Mouse (Mus musculus) G1E (cell line): Measurements from ENCODE around the gene Cyb5b. TPM values are rescaled to one million over a fixed set of nuclear protein-coding genes. Genes with fewer than 3 reads are reported as not detected.

Source experiments
- ATAC-seq: 2 replicates; pipeline ENCODE4 v1.8.0; 2016; ENCODE audit warnings: mild to moderate bottlenecking; ENCODE audit not compliant: insufficient number of reproducible peaks, poor library complexity, low FRiP score, severe bottlenecking; ENCODE audit errors: extremely low read depth
- DNase-seq: peaks from one replicate; pipeline ENCODE4 v3.0.0; 2012; ENCODE audit warnings: low spot score
- H3K27me3 ChIP-seq: 2 replicates; pipeline ENCODE4 v1.6.1; 2012; ENCODE audit warnings: mild to moderate bottlenecking, low read length, inconsistent platforms; ENCODE audit not compliant: insufficient read depth
- H3K36me3 ChIP-seq: replicated peaks from 2 replicates; pipeline ENCODE3; 2012; ENCODE audit warnings: mild to moderate bottlenecking, inconsistent platforms
- H3K4me1 ChIP-seq: 2 replicates; pipeline ENCODE4 v1.6.1; 2012; ENCODE audit warnings: low read depth, low read length, inconsistent platforms, mixed read lengths; ENCODE audit not compliant: insufficient read depth
- H3K4me3 ChIP-seq: 2 replicates; pipeline ENCODE4 v1.5.1; 2012; ENCODE audit warnings: low read depth, mild to moderate bottlenecking, inconsistent platforms, low read length, moderate library complexity, mixed read lengths
- H3K9me3 ChIP-seq: replicated peaks from 2 replicates; pipeline ENCODE4 v1.6.1; 2012; ENCODE audit warnings: inconsistent platforms
- CTCF ChIP-seq: IDR thresholded peaks from 2 replicates; pipeline ENCODE4 v1.5.1; 2012; ENCODE audit warnings: low read depth, low read length, inconsistent platforms, mixed read lengths
- GATA1 ChIP-seq: IDR thresholded peaks from 2 replicates; pipeline ENCODE4 v1.6.1; 2012; ENCODE audit warnings: borderline replicate concordance, low read length, inconsistent platforms, mixed read lengths
- GATA2 ChIP-seq: IDR thresholded peaks from 2 replicates; pipeline ENCODE4 v1.6.1; 2012; ENCODE audit warnings: low read depth, low read length, inconsistent platforms, borderline replicate concordance
- POLR2AphosphoS5 ChIP-seq: IDR thresholded peaks from 2 replicates; pipeline ENCODE4 v1.6.1; 2012; ENCODE audit warnings: low read depth, low read length, inconsistent platforms; ENCODE audit not compliant: insufficient replicate concordance
- TAL1 ChIP-seq: conservative IDR thresholded peaks from 2 replicates; pipeline ENCODE4 v1.6.1; 2012; ENCODE audit warnings: low read depth, low read length, inconsistent platforms, mixed read lengths
- polyA plus RNA-seq: library from polyadenylated mRNA; stranded (reverse); fragments of >175 nt; gene quantifications from 2 replicates; pipeline ENCODE4 v1.2.3, GENCODE M21; 2012
- total RNA-seq, 2 experiments: library from RNA; stranded (forward) in 1 of 2; stranded (reverse) in 1 of 2; fragments of 200-1000 nt in 1 of 2; fragments of >200 nt in 1 of 2; fragmentation: Nextera tagmentation in 1 of 2; gene quantifications; 2 replicates each; pipeline ENCODE4 v1.2.3; 2014 to 2017

The Cyb5b gene
- total and polyA plus RNA-seq, 3 experiments: 29.9 to 106 (median 72.5) TPM

- Histone ChIP-seq H3K9me3 (no peaks in the 10 kb centered on the region), H3K4me1 (peaks cover 25% of the 10 kb centered on the region), H3K4me3 (no peak overlapping the region), H3K36me3 (no peaks in the 10 kb centered on the region), H3K27me3 (peaks cover 6% of the 10 kb centered on the region; the same call in 1 of the 2 replicates)
- ATAC-seq (no peak), DNase-seq (no peak)
- TF ChIP-seq GATA2 (no peak), GATA1 (no peak), CTCF (no peak), POLR2AphosphoS5 (no peak), TAL1 (no peak)
Measured at GRCm38 (mm10) chr8:107137591-107137990, 12.8 kb upstream of the Cyb5b start.

GRCm38 (mm10) chr8:107138338-107138737 lies 12.1 kb upstream of the Cyb5b start:
- no peaks in the 10 kb centered on the region for H3K36me3 ChIP-seq
- no peak for DNase-seq
- no peaks in the 10 kb centered on the region for H3K9me3 ChIP-seq
- TF ChIP-seq GATA1: no peak
- no peak for TF ChIP-seq CTCF
- TF ChIP-seq POLR2AphosphoS5: no peak
- no peak for TF ChIP-seq TAL1
- no peak for TF ChIP-seq GATA2
- H3K27me3 ChIP-seq: peaks cover 2% of the 10 kb centered on the region; the same call in 1 of the 2 replicates
- H3K4me3 ChIP-seq: no peak overlapping the region
- no peak for ATAC-seq
- peaks cover 20% of the 10 kb centered on the region for H3K4me1 ChIP-seq

- ATAC-seq (peak; percentile 87), DNase-seq (peak; percentile 59)
- Histone ChIP-seq H3K36me3 (no peaks in the 10 kb centered on the region), H3K27me3 (no peaks in the 10 kb centered on the region), H3K9me3 (no peaks in the 10 kb centered on the region), H3K4me3 (no peak overlapping the region), H3K4me1 (peaks cover 17% of the 10 kb centered on the region)
- no peak for TF ChIP-seq GATA1
- no peak for TF ChIP-seq CTCF
- no peak for TF ChIP-seq GATA2
- no peak for TF ChIP-seq TAL1
- TF ChIP-seq POLR2AphosphoS5: no peak
Measured at GRCm38 (mm10) chr8:107139704-107140470, 10.6 kb upstream of the Cyb5b start.

DNA sequence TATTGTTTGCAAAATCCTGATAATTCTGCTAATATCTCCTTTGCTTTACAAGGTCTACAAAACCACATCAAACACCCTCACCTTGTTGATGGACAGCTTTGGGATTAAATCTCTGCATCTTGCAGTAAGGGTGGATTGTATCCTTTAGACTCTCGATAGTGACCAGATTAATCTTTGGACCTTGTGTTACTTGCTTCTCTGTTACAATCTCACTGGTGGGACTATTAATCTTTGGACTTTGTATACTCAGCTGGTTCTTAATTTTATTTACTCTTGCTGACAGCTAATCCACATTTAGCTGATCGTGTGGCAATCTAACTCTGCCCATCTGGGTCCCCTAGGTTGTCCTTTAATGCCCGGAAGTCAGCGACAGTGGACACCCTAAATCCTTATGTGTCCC lies 7.9 kb upstream of the Cyb5b start:
- TF ChIP-seq TAL1: no peak
- TF ChIP-seq GATA1: no peak
- no peak for TF ChIP-seq POLR2AphosphoS5
- H3K27me3 ChIP-seq: no peaks in the 10 kb centered on the region
- no peak overlapping the region for H3K4me3 ChIP-seq
- DNase-seq: no peak
- H3K4me1 ChIP-seq: peaks cover 17% of the 10 kb centered on the region
- no peaks in the 10 kb centered on the region for H3K9me3 ChIP-seq
- no peaks in the 10 kb centered on the region for H3K36me3 ChIP-seq
- no peak for ATAC-seq

DNA sequence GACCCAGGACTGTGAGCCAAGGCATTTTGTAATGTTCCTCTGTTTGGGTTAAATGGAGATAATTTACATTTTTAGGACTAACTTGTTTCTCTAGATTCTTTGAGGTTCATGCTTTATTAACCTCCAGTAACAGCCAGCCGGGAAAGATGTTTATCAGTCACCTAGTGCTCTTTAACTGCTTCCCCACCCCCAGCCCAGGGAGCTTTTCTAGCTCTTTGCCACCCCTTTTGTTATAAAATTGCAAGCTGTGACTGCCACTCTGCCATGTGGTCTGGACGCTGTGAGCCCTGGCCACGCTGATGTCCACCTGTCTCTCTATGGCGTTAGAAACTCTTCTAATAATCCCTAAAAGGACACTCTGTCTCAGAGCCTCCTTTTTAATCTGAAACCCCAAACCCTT lies 6.9 kb upstream of the Cyb5b start:
- Histone ChIP-seq H3K9me3 (no peaks in the 10 kb centered on the region), H3K4me1 (peaks cover 17% of the 10 kb centered on the region), H3K27me3 (no peaks in the 10 kb centered on the region), H3K36me3 (no peaks in the 10 kb centered on the region), H3K4me3 (no peak overlapping the region)
- no peak for ATAC-seq
- DNase-seq: no peak
- TF ChIP-seq TAL1 (no peak), CTCF (no peak), GATA2 (no peak), GATA1 (no peak), POLR2AphosphoS5 (no peak)

- ATAC-seq: no peak
- H3K4me3 ChIP-seq: no peak overlapping the region
- H3K27me3 ChIP-seq: no peaks in the 10 kb centered on the region
- peaks cover 17% of the 10 kb centered on the region for H3K4me1 ChIP-seq
- H3K36me3 ChIP-seq: no peaks in the 10 kb centered on the region
- no peak for TF ChIP-seq GATA1
- no peak for TF ChIP-seq CTCF
- no peak for TF ChIP-seq GATA2
- TF ChIP-seq TAL1: no peak
- no peak for TF ChIP-seq POLR2AphosphoS5
- DNase-seq: no peak
- H3K9me3 ChIP-seq: no peaks in the 10 kb centered on the region
Measured at GRCm38 (mm10) chr8:107146186-107146585, 4.3 kb upstream of the Cyb5b start.

DNA sequence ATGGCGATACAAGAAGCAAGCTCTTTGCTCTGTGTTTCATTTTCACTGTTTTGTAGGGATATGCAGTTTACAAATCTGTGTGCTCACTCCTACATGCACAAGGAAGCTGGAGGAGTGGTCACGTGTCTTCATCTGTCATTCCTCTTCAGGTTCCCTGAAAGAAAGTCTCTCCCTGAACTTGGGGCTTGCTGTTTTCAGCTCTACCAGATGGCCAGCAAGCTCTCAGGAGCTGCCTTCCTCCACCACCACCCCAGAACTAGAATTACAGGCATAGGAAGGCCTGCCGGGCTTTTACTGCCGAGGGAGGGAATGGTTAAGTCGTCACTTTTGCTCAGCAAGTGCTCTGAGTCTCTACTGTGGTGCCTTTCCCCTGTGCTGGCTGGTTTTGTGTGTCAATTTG lies 1.6 kb upstream of the Cyb5b start:
- ATAC-seq: no peak
- DNase-seq: no peak
- H3K36me3 ChIP-seq: peaks cover 14% of the 10 kb centered on the region
- H3K27me3 ChIP-seq: no peaks in the 10 kb centered on the region
- H3K4me3 ChIP-seq: no peak overlapping the region
- TF ChIP-seq CTCF: no peak
- TF ChIP-seq POLR2AphosphoS5: no peak
- TF ChIP-seq TAL1: no peak
- TF ChIP-seq GATA1: no peak
- no peak for TF ChIP-seq GATA2
- H3K9me3 ChIP-seq: no peaks in the 10 kb centered on the region
- peaks cover 28% of the 10 kb centered on the region for H3K4me1 ChIP-seq
